In genomic region chr6:92183621-92184131, GRCm38 (mm10) we compare ENCODE assay signal across 8 mouse cellular contexts. TPM values are rescaled to one million over a fixed set of nuclear protein-coding genes. Genes with fewer than 3 reads are reported as not detected.
DNase-seq lines count a peak whose midpoint lies in the region; ATAC-seq lines count a peak whose summit lies in the region.

Gene Mrps25, minus strand, starts transcription at chr6:92184033.

- peak within 1 kb of the TSS; percentile 88 for H3K27ac ChIP-seq in hindbrain, embryonic 10.5 days
- peak within 1 kb of the TSS; percentile 6; the same call in 1 of the 2 replicates for H3K27ac ChIP-seq in lung, embryonic 16.5 days (ENCODE audit: low read length)

- H3K4me2 ChIP-seq in lung, embryonic 16.5 days (ENCODE audit: low read depth, low read length), result peak within 1 kb of the TSS; percentile 80

- H3K4me3 ChIP-seq in hindbrain, embryonic 10.5 days, result peak within 1 kb of the TSS; percentile 88
- H3K4me3 ChIP-seq in lung, embryonic 16.5 days (ENCODE audit: low read length), result peak within 1 kb of the TSS; percentile 77

- peak; percentile 92 for ATAC-seq in lung, embryonic 16.5 days (ENCODE audit: low read depth)

- peaks cover 68% of the 10 kb centered on the region for H3K36me3 ChIP-seq in hindbrain, embryonic 10.5 days
- peaks cover 15% of the 10 kb centered on the region for H3K36me3 ChIP-seq in lung, embryonic 16.5 days (ENCODE audit: control insufficient read depth, insufficient read depth, low read length)

- WGBS in hindbrain, embryonic 10.5 days, result under 1% methylated on average over 42 of the region's 42 CpGs
- WGBS in lung, embryonic 16.5 days, result under 1% methylated on average over 42 of the region's 42 CpGs

- peaks cover 4% of the 10 kb centered on the region; the same call in 1 of the 2 replicates for H3K9me3 ChIP-seq in hindbrain, embryonic 10.5 days
- H3K9me3 ChIP-seq in lung, embryonic 16.5 days (ENCODE audit: control insufficient read depth, low read length), result peaks cover 4% of the 10 kb centered on the region; the same call in 1 of the 2 replicates

- H3K9ac ChIP-seq in lung, embryonic 16.5 days (ENCODE audit: low read length), result peak within 1 kb of the TSS; percentile 79

- H3K27me3 ChIP-seq in hindbrain, embryonic 10.5 days (ENCODE audit: insufficient read depth, poor library complexity, severe bottlenecking), result no peaks in the 10 kb centered on the region
- no peaks in the 10 kb centered on the region for H3K27me3 ChIP-seq in lung, embryonic 16.5 days (ENCODE audit: control insufficient read depth, insufficient read depth, low read depth, low read length)

- peaks cover 18% of the 10 kb centered on the region for H3K4me1 ChIP-seq in hindbrain, embryonic 10.5 days (replicated peaks)
- H3K4me1 ChIP-seq in lung, embryonic 16.5 days (replicated peaks; ENCODE audit: control insufficient read depth, insufficient read depth, low read length), result peaks cover 5% of the 10 kb centered on the region; the same call in 1 of the 2 replicates

- peak; percentile 88 for DNase-seq in NIH3T3 (ENCODE audit: low read depth)
- peak; percentile 73 for DNase-seq in cerebellum, adult 9-11 months
- peak; percentile 22 to 79 for DNase-seq in frontal cortex, adult 2 months (ENCODE audit: extremely low spot score in 1 of 2, low spot score in 1 of 2)
- peak; percentile 79 for DNase-seq in hindbrain, embryonic 10.5 days (ENCODE audit: low spot score)
- peak; percentile 12 for DNase-seq in layer of hippocampus, adult 9-10 months (ENCODE audit: low spot score)
- peak; percentile 57 for DNase-seq in ovary, postnatal 14 days (ENCODE audit: low spot score)
- DNase-seq in thymus, postnatal 10 days (ENCODE audit: low spot score in 2 of 2), result peak; percentile 12 to 45

RNA-seq across cellular contexts. Expression of gene Mrps25, which starts in this region (rescaled TPM):
- polyA plus RNA-seq in frontal cortex, adult 2 months (2012; rRNA removed), result 50.9 and 60.5 TPM in 2 replicates
- polyA plus RNA-seq in hindbrain, embryonic 10.5 days (2016; fragmentation: Nextera tagmentation; extraction: Ambion mirVana), result 93.1 and 104 TPM in 2 replicates
- polyA plus RNA-seq in lung, embryonic 16.5 days (2015; fragmentation: Nextera tagmentation; extraction: Ambion mirVana), result 66.3 and 76.8 TPM in 2 replicates

Comparison
In these comparisons a context has a peak if more than half of its experiments do, and no peak if none do; other contexts are left out.
1. Peak in every context shown above with its lines: DNase-seq, ATAC-seq, H3K4me3 ChIP-seq and H3K27ac ChIP-seq.
2. DNase-seq: peak in every context shown above with its lines; median percentile 88 in NIH3T3; 79 in hindbrain, embryonic 10.5 days; 73 in cerebellum, adult 9-11 months; 57 in ovary, postnatal 14 days; 50 in frontal cortex, adult 2 months; 28 in thymus, postnatal 10 days; 12 in layer of hippocampus, adult 9-10 months.